Mouse (Mus musculus) C3H10T1/2 (cell line): ENCODE data around the gene Rnf13. TPM values are rescaled to one million over a fixed set of nuclear protein-coding genes. Genes with fewer than 3 reads are reported as not detected.

Experiments
- polyA plus RNA-seq, 2 experiments: library from polyadenylated mRNA; unstranded; fragments of >200 nt; fragmentation: generic; extraction: Trizol; gene quantifications; one replicate each; pipeline ENCODE4 v1.2.1; 2012; ENCODE audit warnings: missing spikeins in 2 of 2

The Rnf13 gene
- polyA plus RNA-seq, result 1 to 10 TPM in 1 of 2 experiments, under 1 TPM in 1; 0.50 to 9.6 TPM

DNA sequence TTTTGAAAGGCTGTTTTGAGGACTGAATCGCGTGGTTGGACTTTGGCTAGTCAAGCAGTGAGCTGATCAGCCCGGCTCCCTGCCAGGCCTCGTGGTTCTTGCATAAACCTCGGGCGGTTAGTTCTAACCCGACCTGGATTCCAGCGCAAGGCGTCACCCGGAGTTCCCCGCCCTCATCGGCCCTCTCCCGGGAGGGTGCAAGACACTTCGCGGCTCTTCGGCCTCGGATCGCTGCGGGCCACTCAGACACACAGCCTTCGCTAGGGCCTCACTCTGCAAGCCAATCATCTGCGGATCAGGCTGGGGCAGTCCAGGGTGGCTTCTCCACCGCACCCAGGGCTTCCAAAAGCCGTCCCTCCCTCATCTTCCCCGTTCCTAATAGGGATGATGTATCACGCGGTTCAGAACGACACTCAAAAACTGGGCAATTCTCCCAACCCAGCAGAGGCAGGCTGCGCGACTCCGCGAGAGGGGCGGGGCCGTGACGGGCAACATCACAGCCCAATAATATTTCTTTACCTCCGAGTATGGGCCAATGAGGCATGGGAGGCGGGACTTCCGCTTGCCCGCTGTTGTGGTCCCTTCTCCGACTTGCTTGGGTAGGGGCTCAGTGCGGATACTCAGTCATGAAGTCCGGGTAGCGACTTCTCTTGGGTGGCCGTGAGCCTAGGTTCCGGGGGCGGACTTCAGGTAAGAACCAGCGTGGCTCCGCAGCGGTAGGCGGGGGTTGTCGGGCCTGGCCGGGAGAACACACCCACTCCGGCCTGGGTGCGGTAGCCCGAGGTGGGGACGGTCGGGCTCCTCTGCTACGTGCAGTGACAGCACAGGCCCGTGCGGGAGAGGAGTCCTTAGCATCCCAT is at the start of gene Rnf13:
Gene Rnf13, plus strand, starts transcription at position 552 of the 860 bp plus-strand sequence.

DNA sequence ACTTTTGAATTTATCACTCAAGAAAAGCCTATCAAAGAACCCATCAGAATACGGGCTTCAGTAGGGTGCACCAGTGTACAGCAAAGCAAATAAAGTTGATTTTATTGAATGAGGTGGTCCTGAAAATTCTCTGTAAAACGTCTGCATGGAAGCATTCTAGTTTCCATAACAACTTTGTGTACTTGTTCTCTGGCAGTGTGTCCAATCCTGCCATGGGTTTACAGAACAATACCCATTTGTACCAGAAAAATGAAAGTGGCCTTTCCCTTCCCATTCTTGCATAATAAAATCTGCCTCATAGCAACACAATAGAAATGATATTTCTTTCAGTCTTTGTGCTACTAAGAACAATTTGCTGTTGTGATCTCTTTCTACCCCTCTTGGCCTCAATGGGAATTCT is 43.1 kb upstream of the Rnf13 start, which contains the start of gene Ankub1:
Gene Ankub1, minus strand, starts transcription at position 81 of the 400 bp plus-strand sequence.

DNA sequence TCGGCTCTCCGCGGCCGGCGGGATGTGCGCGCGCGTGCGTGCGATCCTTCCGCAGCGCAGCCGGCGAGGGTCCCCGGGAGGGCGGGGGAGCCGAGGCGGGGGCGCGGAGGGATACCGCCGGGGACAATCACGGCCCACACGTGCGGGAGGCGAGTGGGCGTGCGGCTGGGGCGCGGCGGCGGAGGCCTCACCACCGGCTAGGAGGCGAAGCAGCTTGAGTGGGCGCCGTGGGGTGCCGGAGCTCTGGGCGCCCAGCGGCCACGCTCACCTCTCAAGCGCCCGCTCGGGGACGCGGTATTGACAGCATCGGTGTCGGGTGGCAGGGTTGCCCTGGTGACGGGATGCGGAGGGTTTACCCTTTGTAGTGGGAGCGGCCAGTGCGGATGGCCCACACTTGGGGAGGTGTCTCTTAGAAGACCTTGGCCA is 111.9 kb downstream of the Rnf13 start, which contains the start of gene Pfn2:
Gene Pfn2, minus strand, starts transcription at position 320 of the 426 bp plus-strand sequence.

Other genes with a start within 250 kb of the Rnf13 start
- gene Wwtr1, start 160.2 kb upstream of the Rnf13 start, polyA plus RNA-seq, result 10 to 100 TPM in 1 of 2 experiments, 1 to 10 TPM in 1; 9.7 to 13.3 TPM
- 10 to 100 TPM; 34.2 to 38.0 TPM for gene Commd2, start 84.3 kb upstream of the Rnf13 start, polyA plus RNA-seq
- gene Ankub1, start 43.3 kb upstream of the Rnf13 start, polyA plus RNA-seq, result not detected
- 10 to 100 TPM in 1 of 2 experiments, 1 to 10 TPM in 1; 2.9 to 17.7 TPM for gene Pfn2, start 112.0 kb downstream of the Rnf13 start, polyA plus RNA-seq